Mouse (Mus musculus): ENCODE results near the gene Fbxo6.

Fbxo6 gene

GRCm38 (mm10) chr4:148160436-148161390 lies 8.8 kb upstream of the Fbxo6 start, which contains the start of the genes Fbxo44 and Fbxo2:
Fbxo44 (minus strand) TSS chr4:148160482.
Fbxo2 (plus strand) TSS chr4:148160621.
- DNase-seq (ENCODE audit: low read depth, low spot score) = peak; percentile 73

GRCm38 (mm10) chr4:148159544-148160435 lies 7.8 kb upstream of the Fbxo6 start:
- peak; percentile 99 for DNase-seq (ENCODE audit: low read depth, low spot score)

DNA sequence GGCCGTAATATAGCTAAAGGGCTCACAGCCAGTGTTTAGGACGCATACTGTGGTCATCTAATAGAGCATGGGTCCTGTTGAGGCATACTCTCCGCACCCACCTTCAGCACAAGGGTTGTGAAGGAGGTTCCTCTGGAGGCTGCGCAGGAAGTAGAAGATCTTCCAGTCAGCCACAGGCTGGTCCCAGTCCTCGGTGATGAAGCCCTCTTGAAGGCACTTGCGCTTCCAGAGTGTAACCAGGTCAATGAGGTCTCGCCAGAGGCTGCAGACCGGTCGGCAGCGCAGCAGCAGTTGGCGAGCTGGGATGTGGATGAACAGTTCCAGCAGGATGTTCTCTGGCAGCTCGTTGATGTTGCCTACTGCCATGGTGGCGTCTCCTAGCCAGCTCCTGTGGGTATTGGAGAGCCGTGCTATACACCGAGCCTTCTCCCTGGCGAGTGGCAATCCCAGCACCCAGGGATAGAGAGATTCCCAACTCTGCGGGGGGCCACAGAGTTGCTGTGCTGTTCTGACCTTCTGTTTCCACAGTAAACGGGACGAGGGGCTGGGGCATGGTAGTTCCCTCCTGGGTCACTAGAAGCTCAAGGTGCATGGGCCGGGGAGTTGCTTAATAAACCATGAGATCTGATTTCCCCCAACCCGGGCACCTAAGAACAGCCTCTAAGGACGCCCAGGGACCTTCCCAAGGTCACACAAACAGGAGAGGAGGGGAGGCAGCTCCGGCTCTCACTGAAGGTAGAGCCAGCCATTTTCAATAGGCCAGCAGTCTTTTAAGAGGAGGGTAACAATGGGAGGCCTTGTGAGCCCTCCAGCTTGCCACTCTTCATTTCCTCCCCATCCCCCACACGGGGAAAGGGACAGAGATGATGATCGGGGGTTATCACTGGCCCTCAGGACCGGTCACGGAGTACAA lies 6.8 kb upstream of the Fbxo6 start:
- peak; percentile 75 for DNase-seq (ENCODE audit: low read depth, low spot score)

- peak; percentile 77 for DNase-seq (ENCODE audit: low read depth, low spot score)
These were observed 3.0 kb upstream of the Fbxo6 start for GRCm38 (mm10) chr4:148154982-148155381.

- no peak for DNase-seq (ENCODE audit: low read depth, low spot score)
These were observed 2.1 kb upstream of the Fbxo6 start for GRCm38 (mm10) chr4:148154006-148154405.

DNA sequence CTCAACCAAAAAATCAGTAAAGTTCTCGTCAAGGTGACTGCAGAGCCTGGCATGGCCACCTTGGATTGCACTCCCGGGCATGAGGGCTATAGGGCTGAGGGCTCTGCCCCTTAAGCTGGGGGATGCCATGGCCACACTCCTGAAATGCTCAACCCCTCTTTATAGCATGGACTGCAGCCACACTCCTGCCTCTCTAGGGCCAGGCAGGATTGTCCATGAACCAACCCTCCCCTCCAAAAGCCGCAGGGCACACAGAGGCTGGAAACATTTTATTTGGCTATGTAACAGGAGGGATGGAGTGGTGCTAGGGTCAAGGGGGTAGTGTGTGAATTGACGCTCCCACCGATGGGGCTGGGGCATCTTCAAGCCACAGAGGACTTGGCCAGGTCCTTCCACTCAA lies 607 bp upstream of the Fbxo6 start:
- DNase-seq (ENCODE audit: low read depth, low spot score) = no peak

DNA sequence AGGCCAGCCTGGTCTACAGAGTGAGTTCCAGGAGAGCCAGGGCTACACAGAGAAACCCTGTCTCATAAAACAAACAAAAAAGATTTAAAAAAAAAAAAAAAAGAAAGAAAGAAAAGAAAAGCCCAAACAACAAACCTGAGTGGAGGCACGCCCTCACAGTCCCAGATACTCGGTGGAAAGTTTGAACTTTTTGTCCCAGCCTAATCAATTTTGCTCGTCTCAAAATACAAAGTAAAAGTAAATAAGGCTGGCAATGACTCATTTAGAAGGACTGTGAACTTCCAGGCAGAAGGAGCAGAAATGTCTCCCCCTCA lies 1.0 kb downstream of the Fbxo6 start:
- no peak for DNase-seq (ENCODE audit: low read depth, low spot score)

GRCm38 (mm10) chr4:148150242-148150641 lies 1.7 kb downstream of the Fbxo6 start:
- no peak for DNase-seq (ENCODE audit: low read depth, low spot score)

GRCm38 (mm10) chr4:148149540-148149939 lies 2.4 kb downstream of the Fbxo6 start:
- no peak for DNase-seq (ENCODE audit: low read depth, low spot score)

- DNase-seq (ENCODE audit: low read depth, low spot score) = no peak
These were observed 4.2 kb downstream of the Fbxo6 start for GRCm38 (mm10) chr4:148147714-148148113.

DNA sequence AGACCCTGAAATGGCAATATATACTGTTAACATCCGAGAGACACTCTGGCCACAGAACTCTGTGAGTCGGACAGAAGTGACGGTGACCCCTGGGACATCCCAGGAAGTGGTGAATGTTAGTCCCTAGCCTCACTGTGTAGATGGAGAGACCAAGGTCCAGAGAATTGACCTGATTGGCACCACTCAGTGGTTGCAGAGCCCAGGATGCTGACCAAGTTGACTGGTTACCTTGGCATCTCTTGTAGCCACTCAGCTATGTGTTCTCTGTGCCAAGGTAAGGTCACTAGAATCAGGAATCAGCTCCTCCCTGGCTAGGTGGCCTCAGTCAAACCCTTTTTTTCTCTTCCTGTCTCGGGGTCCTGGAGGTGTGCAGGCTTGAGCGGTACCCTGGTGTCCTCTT lies 8.2 kb downstream of the Fbxo6 start:
- DNase-seq (ENCODE audit: low read depth, low spot score) = no peak

GRCm38 (mm10) chr4:148140098-148141011 lies 11.6 kb downstream of the Fbxo6 start:
- DNase-seq (ENCODE audit: low read depth, low spot score) = peak; percentile 96

GRCm38 (mm10) chr4:148139767-148140097 lies 12.2 kb downstream of the Fbxo6 start:
- no peak for DNase-seq (ENCODE audit: low read depth, low spot score)

- no peak for DNase-seq (ENCODE audit: low read depth, low spot score)
These were observed 14.4 kb downstream of the Fbxo6 start for GRCm38 (mm10) chr4:148137503-148137902.

- DNase-seq (ENCODE audit: low read depth, low spot score) = no peak
These were observed 17.0 kb downstream of the Fbxo6 start for GRCm38 (mm10) chr4:148134988-148135387.

DNA sequence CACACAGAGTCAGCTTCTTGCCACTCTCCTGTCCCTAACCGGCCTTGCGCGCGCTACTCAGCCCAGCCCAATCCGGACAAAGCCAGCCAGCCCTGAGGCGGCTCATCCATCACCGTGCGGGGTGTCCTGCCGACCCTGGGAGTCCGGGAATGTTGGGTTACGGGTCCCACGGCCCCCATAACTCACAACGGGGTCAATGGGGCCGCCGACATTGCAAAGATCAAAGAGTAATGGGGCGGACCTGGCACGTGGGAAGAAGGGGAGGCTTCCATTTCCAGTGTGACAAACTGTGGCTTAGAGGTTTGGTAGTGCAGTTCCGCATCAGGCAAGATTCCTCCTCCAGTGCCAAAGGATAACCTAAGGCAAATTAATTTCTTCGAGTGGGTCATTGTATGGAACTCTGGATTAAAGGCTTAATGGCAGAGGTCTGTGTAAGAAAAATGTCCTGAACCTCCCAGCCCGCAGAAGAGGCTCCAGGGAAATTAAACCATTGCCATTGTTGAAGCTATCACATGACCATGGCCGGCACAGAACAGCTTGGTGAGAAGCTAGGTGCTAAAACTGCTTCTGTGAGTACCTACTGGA lies 20.4 kb downstream of the Fbxo6 start:
- no peak for DNase-seq (ENCODE audit: low read depth, low spot score)

GRCm38 (mm10) chr4:148130561-148131413 lies 21.2 kb downstream of the Fbxo6 start, which contains the start of gene Draxin:
Draxin (minus strand) TSS chr4:148130698.
- DNase-seq (ENCODE audit: low read depth, low spot score) = no peak

GRCm38 (mm10) chr4:148130133-148130532 lies 21.8 kb downstream of the Fbxo6 start, which contains the start of gene Mad2l2:
Mad2l2 (plus strand) TSS chr4:148130384.
- DNase-seq (ENCODE audit: low read depth, low spot score) = no peak

DNA sequence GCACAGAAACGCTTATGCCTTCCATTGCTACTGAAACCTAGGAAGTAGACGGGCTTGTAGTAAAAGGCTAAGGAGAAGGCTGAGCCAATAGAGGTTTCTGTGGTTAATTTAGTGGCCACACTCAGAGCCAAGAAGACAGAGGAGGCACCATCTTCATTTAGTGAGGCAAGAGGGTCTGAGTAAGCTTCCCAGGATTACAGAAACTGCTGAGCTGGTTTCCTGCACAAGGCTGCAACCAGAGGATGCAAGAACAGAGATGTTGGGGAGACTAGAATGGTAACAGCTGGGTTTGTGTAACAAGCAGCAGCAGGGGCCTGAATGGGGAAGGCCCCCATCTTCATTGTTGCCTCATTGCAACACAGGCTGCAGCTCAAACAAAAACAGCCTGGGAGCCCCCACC lies 23.3 kb downstream of the Fbxo6 start:
- no peak for DNase-seq (ENCODE audit: low read depth, low spot score)

Measured in brain, adult 2 months (tissue).